Mouse (Mus musculus) NIH3T3 (cell line): ENCODE results near the gene Socs3.

Experiments used
- DNase-seq: peaks from one replicate; pipeline ENCODE4 v3.0.0-alpha.2; 2012; ENCODE audit warnings: low read depth

Gene Socs3

GRCm38 (mm10) chr11:117972656-117973558 is 3.1 kb upstream of the Socs3 start:
- no peak for DNase-seq

GRCm38 (mm10) chr11:117971646-117972242 is 1.9 kb upstream of the Socs3 start:
- DNase-seq = no peak

- no peak for DNase-seq
These were observed 1.3 kb upstream of the Socs3 start for GRCm38 (mm10) chr11:117971100-117971499.

- DNase-seq = peak; percentile 99
These were observed 525 bp downstream of the Socs3 start for GRCm38 (mm10) chr11:117969100-117969944.

GRCm38 (mm10) chr11:117968716-117969099 is 1.1 kb downstream of the Socs3 start:
- no peak for DNase-seq

- no peak for DNase-seq
These were observed 1.7 kb downstream of the Socs3 start for GRCm38 (mm10) chr11:117968016-117968671.

- no peak for DNase-seq
These were observed 2.4 kb downstream of the Socs3 start for GRCm38 (mm10) chr11:117967249-117968015.

- DNase-seq = no peak
These were observed 3.2 kb downstream of the Socs3 start for GRCm38 (mm10) chr11:117966506-117967100.

GRCm38 (mm10) chr11:117965561-117965981 is 4.3 kb downstream of the Socs3 start:
- no peak for DNase-seq

GRCm38 (mm10) chr11:117965052-117965451 is 4.8 kb downstream of the Socs3 start:
- no peak for DNase-seq

GRCm38 (mm10) chr11:117964294-117964693 is 5.6 kb downstream of the Socs3 start:
- DNase-seq = no peak

- peak; percentile 84 for DNase-seq
These were observed 6.0 kb downstream of the Socs3 start for GRCm38 (mm10) chr11:117963872-117964271.

- peak; percentile 99 for DNase-seq
These were observed 6.6 kb downstream of the Socs3 start for GRCm38 (mm10) chr11:117963091-117963793.

- DNase-seq = peak; percentile 97
These were observed 7.4 kb downstream of the Socs3 start for GRCm38 (mm10) chr11:117962228-117963067.

GRCm38 (mm10) chr11:117960601-117961000 is 9.2 kb downstream of the Socs3 start:
- no peak for DNase-seq

- no peak for DNase-seq
These were observed 10.0 kb downstream of the Socs3 start for GRCm38 (mm10) chr11:117959741-117960381.

- DNase-seq = peak; percentile 61
These were observed 10.7 kb downstream of the Socs3 start for GRCm38 (mm10) chr11:117959166-117959565.

GRCm38 (mm10) chr11:117958197-117958596 is 11.7 kb downstream of the Socs3 start:
- DNase-seq = peak; percentile 76

- DNase-seq = no peak
These were observed 14.2 kb downstream of the Socs3 start for GRCm38 (mm10) chr11:117955621-117956020.
